Mouse (Mus musculus): Measurements from ENCODE around the gene Gm20388.

The Gm20388 gene

GRCm38 (mm10) chr8:122806956-122807538, 2896.4 kb downstream of the Gm20388 start:
- DNase-seq (ENCODE audit: low spot score): no peak

- DNase-seq (ENCODE audit: low spot score): no peak
Observed at GRCm38 (mm10) chr8:122807907-122808306, 2897.3 kb downstream of the Gm20388 start.

- DNase-seq (ENCODE audit: low spot score): no peak
Observed at GRCm38 (mm10) chr8:122810376-122810775, 2899.7 kb downstream of the Gm20388 start.

GRCm38 (mm10) chr8:122811870-122812494, 2901.3 kb downstream of the Gm20388 start:
- no peak for DNase-seq (ENCODE audit: low spot score)

- no peak for DNase-seq (ENCODE audit: low spot score)
Observed at GRCm38 (mm10) chr8:122812610-122813250, 2902.1 kb downstream of the Gm20388 start.

DNA sequence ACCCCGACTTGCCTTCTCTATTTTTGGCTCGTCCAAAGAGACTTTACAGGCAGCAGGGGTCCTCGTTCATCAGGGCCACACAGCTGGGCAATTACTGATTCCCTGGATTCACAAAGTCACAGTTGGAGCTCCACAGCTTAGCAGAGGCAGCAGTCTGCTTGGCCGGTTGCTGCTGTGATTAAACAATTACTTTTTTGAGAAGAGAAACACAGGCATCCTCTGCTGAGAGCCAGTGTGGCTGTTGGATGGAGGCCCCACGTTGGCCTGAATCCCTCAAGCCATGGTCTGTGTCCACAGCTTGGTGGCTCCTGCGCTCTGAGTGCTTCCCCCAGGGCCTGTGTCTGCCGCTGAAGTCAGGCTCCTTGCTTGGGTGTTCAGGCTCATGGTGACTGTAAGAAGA, 2904.0 kb downstream of the Gm20388 start:
- no peak for DNase-seq (ENCODE audit: low spot score)

DNA sequence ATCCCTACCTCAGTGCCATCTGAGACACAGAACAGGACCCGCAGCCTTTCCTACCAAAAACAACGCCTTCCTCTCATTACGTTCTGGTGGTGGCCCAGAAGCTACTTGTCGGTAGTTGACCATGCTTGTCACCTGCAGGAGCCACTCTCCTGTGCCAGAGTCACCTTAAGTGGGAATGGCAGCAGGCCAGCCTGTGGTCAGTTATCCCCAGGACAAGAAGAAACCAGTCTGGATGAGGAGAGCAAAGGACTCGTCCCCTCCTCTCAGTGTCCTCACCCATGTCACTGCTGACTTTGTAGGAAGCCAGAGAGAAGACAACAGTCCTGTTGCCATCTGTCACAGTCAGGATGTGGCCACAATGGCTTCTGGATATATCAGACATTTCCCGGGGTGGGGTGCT, 2906.3 kb downstream of the Gm20388 start:
- DNase-seq (ENCODE audit: low spot score): no peak

- DNase-seq (ENCODE audit: low spot score): no peak
Observed at GRCm38 (mm10) chr8:122817724-122818496, 2907.3 kb downstream of the Gm20388 start.

DNA sequence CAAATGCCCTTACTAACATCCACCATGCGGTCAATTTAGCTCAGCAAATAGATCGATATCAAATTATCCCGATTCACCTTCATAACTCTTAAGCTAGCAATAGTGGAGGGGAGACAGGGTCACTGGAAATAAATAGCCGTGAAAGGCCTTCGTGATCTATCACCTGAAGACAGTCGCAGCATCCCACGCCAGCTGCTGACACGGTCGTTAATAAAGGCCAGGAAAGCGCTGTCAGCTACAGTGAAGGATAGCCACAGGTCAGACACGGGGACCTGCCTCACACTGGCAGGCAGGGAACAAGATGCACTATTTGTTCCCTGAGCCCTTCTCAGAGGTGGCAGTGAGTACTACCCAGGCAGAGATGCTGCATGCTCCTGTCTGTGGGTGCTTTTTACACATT, 2909.1 kb downstream of the Gm20388 start:
- DNase-seq (ENCODE audit: low spot score): no peak

DNA sequence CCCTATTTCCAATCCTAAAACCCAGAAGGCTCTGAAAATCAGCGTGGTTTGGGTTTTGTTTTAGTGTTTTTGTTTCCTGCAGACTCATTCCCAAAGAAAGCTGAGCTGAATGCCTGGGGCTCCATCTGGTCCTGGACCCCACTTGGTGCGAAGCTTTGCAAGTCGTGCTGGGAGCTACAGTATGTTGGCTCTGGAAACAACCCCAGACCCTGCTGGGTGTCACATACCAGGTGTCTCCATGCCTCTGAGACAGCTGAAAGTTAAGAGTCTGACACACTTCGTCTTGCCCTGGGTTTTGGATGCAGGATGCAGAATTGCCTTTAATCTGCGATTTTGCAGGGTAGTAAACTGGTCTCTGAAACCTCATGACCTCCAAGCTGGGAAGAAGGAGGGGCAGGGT, 2913.9 kb downstream of the Gm20388 start:
- DNase-seq (ENCODE audit: low spot score): no peak

- no peak for DNase-seq (ENCODE audit: low spot score)
Observed at GRCm38 (mm10) chr8:122824986-122825385, 2914.3 kb downstream of the Gm20388 start.

- no peak for DNase-seq (ENCODE audit: low spot score)
Observed at GRCm38 (mm10) chr8:122825408-122825807, 2914.8 kb downstream of the Gm20388 start.

- no peak for DNase-seq (ENCODE audit: low spot score)
Observed at GRCm38 (mm10) chr8:122829396-122829795, 2918.8 kb downstream of the Gm20388 start.

- DNase-seq (ENCODE audit: low spot score): peak; percentile 94
Observed at GRCm38 (mm10) chr8:122830349-122831061, 2919.9 kb downstream of the Gm20388 start.

DNA sequence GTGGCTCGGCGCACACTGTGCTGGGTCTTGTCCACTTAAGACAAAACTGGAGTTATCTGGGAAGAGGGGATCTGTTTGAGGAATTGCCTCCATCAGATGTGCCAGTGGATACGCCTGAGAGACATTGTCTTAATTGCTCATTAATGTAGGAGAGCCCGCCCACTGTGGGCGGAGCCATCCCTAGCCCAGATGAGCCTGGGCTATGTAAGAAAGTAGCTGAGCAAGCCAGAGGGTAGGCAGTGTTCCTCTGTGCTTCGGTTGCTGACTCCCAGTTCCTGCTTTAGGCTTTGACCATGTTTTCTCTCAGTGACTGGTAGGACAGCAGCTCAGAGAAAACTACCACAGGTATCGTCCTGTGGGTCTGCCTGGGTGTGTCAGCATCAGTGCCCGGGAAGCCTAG, 2923.8 kb downstream of the Gm20388 start:
- DNase-seq (ENCODE audit: low spot score): no peak

GRCm38 (mm10) chr8:122834971-122835370, 2924.3 kb downstream of the Gm20388 start:
- peak; percentile 62 for DNase-seq (ENCODE audit: low spot score)

DNA sequence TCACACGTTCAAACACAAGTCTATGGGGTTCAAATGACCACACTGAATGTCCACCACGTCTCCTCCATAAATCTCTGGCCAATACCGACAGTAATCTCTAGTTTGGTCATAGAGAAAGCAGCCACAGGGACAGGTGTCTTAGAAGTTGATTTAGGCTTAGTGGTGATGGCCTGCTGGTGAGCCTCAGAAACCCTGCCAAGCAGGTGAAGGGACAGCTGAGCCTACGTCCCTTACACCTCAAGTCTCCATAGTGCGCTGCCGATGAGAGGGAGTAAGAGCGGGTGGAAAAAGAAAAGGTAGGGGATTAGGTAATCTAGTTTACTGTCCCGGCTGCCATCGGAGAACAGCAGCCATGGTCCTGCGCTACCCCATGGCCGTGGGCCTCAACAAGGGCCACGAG, 2925.6 kb downstream of the Gm20388 start:
- no peak for DNase-seq (ENCODE audit: low spot score)

DNA sequence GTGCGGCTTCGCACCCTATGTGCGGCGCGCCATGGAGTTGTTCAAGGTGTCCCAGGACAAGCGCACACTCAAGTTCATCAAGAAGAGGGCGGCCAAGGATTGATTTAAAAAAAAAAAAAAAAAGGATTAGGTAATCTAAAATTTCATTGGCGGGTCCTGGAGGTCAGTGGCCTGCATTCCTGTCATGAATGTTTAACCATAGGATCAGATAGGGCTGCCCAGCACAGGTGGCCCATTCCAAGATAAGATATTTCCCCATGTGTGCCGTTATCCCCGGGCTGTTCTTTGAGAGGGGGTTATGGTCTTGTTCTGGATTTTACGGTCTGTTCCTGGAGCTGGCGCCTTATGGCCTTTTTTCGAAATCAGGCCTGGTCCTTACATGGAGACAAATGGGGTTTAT, 2926.1 kb downstream of the Gm20388 start:
- no peak for DNase-seq (ENCODE audit: low spot score)

DNA sequence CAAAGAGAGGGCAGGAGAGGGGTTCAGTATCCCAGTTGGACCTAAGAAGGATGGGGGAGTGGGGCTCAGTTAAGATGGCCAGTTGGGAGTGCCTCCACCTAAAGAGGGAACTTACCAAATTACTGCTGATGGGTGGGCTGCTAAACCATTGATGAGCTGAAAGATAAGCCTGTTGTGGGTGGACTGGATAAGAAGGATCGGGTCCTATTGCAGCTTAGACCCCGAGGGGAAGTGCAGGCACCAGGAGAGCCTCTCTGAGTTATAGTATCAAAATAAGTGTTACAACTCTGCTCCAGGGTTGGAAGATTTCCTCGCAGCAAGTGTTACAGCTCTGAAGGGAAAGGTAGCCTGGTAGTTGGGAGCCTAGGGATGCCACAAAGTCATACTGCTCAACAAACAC, 2933.5 kb downstream of the Gm20388 start:
- DNase-seq (ENCODE audit: low spot score): no peak

- DNase-seq (ENCODE audit: low spot score): peak; percentile 38
Observed at GRCm38 (mm10) chr8:122845662-122846061, 2935.0 kb downstream of the Gm20388 start.

GRCm38 (mm10) chr8:122847829-122848561, 2937.4 kb downstream of the Gm20388 start, which contains the start of gene Cdh15:
Gene Cdh15 (plus strand): TSS chr8:122847966.
- no peak for DNase-seq (ENCODE audit: low spot score)

All from ovary, postnatal 14 days (tissue).